Mouse (Mus musculus) cerebellum, adult (tissue): Measurements from ENCODE around the gene Acot11.

Experiments used
- ATAC-seq: cut with Nextera tagmentation; 2 replicates; pipeline ENCODE4 v1.9.2; 2017; ENCODE audit warnings: mild to moderate bottlenecking, moderate library complexity, mixed read lengths; ENCODE audit not compliant: insufficient number of reproducible peaks, low FRiP score, low TSS enrichment

Gene Acot11

GRCm38 (mm10) chr4:106704416-106704815 lies 100.4 kb downstream of the Acot11 start:
- no peak for ATAC-seq

- no peak for ATAC-seq
Observed at GRCm38 (mm10) chr4:106703956-106704355, 100.8 kb downstream of the Acot11 start.

GRCm38 (mm10) chr4:106700798-106701197 lies 104.0 kb downstream of the Acot11 start:
- ATAC-seq: no peak

DNA sequence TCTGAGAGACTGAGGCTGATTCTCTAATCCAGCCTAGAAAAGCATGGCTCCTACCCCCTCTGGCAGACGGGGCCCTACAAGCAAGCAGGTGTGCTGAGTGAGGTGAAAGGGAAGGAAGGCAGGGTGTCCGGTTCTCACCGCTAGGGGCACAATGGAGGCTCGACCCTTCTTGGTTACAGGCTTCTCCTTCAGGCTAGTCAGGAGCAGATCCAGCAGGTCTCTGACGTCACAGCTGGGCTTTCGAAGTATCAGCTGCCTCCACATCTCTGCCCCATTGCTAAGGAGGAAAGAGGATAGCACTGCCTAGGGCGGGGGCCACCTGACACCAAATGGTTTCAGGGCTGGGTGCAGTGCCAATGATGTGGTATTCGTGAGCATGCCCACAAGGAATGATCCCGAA lies 104.8 kb downstream of the Acot11 start:
- no peak for ATAC-seq
